Mouse (Mus musculus): ENCODE measurements around the gene Thap11.
A peak's percentile ranks its signal among the peaks of the same experiment; 100 is the strongest.
"Not testable (repeated sequence)": the region's sequence is repeated elsewhere in the genome, so short reads cannot be mapped to it uniquely, and the experiment has no call there.

Thap11 gene

GRCm38 (mm10) chr8:105854715-105855216 is at the start of gene Thap11:
TSS of gene Thap11 (plus strand) at chr8:105855132.
- peak; percentile 96 to 97 for DNase-seq

DNA sequence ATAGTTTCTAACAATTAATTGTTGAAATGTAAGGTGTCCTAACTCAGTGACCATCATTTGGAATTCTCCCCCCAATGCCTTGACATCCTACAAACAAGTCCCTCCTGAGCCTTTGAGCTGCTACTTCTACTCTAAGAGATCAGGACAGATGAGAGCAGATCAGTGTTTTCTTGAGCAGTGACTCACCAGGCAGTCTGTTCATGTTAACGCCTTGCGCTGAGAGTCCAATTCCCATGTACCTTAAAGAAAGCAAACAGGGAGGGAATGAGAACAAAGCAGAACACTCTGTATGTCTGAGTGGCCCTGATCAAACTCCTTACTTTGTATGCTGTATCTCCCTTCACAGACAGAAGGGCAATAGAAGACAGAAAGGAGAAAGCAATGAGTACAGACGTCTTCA is 49.6 kb upstream of the Thap11 start:
- DNase-seq: no peak

DNA sequence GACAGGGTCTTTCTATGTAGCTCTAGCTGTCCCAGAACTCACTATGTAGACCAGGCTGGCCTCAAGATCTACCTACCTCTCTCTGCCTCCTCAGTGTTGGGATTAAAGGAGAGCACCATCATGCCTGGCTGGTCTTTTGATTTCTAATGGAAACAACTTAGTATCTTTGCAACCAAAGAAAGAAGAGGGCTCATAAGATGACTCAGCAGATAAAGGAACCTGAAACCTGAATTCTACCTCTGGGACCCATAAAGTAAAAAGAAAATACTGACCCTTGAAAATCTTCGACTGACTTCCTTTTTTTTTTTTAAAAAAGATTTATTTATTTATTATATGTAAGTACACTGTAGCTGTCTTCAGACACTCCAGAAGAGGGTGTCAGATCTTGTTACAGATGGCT is 49.0 kb upstream of the Thap11 start:
- DNase-seq: no peak

DNA sequence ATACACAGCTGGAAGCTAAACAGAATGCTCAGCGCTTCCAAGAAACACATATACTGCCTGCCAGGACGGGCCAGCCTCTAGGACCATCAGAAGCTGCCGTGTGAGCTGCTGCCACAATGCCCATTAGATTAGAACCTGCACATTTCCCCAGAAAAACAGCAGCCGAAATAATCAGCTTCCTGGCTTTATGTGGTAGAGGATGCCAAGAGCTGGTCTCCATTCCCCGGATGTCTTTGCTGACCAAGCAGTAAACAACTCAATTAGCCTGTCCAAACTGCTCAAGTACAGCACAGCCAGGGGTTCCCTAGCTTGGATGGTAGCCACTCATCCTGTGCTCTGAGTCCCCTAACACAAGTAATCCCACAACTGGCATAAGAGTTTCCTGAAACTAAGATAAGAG is 47.2 kb upstream of the Thap11 start:
- peak; percentile 20 to 25 for DNase-seq

GRCm38 (mm10) chr8:105808480-105808879 is 46.5 kb upstream of the Thap11 start:
- DNase-seq: no peak

DNA sequence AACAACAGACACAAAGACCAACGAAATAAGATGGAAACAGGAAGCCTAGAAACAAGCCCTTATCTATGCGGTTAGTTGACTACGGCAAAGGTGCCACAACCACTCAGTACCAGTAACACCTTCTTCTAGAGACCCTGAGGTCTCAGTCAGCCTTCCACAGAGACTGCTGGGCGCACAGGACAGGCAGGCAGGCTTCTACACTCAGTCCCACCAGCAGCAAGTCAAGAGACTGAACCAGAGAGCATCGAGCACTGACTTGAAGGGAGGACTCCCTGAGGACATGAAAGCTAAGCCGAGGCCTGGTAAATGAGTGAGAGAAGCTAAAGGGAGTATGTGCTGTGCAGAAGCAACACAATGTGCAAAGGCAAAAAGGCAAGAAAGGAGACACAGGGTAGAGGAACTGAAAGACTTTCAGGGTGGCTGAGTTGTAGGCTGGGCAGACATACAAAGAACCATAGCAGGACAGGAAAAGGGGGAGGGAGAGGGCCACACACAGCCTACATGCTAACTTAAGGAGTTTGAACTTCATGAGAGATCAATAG is 44.6 kb upstream of the Thap11 start:
- DNase-seq: no peak

- peak; percentile 29 to 31 for DNase-seq
These were observed 43.9 kb upstream of the Thap11 start for GRCm38 (mm10) chr8:105811061-105811460.

- DNase-seq: no peak
These were observed 43.4 kb upstream of the Thap11 start for GRCm38 (mm10) chr8:105811543-105811942.

- no peak for DNase-seq
These were observed 42.4 kb upstream of the Thap11 start for GRCm38 (mm10) chr8:105812511-105812910.

GRCm38 (mm10) chr8:105813241-105813640 is 41.7 kb upstream of the Thap11 start:
- no peak for DNase-seq

- DNase-seq: no peak
These were observed 35.3 kb upstream of the Thap11 start for GRCm38 (mm10) chr8:105819659-105820058.

DNA sequence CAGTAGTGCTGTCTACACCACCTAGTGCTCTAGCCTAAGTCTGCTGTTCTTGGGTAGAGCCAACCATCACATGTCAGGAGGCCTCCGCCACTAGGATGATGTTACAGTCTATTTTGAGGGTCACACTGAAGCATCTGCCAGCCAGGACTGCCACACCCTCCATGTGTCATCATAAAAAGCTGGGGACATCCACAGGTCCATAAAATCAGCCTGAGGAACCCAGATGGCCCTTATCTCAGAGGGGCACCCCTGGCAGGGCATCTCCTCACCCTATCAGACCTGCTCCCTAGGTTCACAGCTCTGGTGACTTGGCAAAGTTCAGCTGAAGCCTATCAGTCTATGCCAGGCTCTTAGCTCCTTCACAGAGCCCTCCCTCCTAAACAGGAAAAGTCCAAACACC is 34.0 kb upstream of the Thap11 start:
- DNase-seq: no peak

GRCm38 (mm10) chr8:105825506-105825905 is 29.4 kb upstream of the Thap11 start:
- DNase-seq: no peak

GRCm38 (mm10) chr8:105826379-105826778 is 28.6 kb upstream of the Thap11 start:
- DNase-seq: no peak

GRCm38 (mm10) chr8:105826861-105827848 is 27.8 kb upstream of the Thap11 start, which contains the start of the genes Ranbp10 and Tsnaxip1:
TSS of gene Ranbp10 (minus strand) at chr8:105827350.
TSS of gene Tsnaxip1 (plus strand) at chr8:105827731.
- DNase-seq: peak; percentile 97 to 98

DNA sequence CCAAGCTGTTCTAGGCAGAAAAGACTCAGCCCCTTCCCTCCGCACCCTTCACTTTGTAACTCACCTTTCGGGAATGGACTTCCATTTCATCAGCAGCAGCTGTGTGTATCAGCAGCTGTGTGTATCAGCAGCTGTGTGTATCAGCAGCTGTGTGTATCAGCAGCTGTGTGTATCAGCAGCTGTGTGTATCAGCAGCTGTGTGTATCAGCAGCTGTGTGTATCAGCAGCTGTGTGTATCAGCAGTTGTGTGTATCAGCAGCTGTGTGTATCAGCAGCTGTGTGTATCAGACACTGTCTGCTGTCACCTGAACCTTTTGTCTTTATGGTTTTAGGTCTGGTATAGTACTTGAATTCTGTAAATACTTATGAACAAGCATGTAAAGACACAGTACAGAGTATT is 21.2 kb upstream of the Thap11 start:
- DNase-seq: not testable (repeated sequence)

GRCm38 (mm10) chr8:105835318-105835717 is 19.6 kb upstream of the Thap11 start:
- peak; percentile 73 to 75 for DNase-seq

DNA sequence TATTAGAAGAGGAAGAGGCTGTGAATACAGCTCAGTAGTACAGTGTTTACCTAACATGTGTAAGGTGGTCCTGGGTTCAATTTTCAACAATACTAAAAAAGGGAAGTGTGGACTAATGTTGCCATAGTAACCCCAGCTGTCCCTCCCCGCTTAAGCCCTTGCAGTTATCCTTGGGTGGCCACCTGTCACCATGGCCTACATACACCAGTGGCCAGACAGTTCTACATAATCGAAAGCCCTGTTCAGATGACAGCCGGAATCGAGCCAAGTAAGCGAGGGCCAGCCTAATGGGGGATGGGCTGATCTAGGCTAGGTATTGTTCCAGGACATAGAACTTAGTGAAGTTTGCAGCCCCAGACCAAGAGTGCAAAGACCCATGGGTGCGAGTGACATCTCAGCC is 17.9 kb upstream of the Thap11 start:
- DNase-seq: peak; percentile 36 to 42

DNA sequence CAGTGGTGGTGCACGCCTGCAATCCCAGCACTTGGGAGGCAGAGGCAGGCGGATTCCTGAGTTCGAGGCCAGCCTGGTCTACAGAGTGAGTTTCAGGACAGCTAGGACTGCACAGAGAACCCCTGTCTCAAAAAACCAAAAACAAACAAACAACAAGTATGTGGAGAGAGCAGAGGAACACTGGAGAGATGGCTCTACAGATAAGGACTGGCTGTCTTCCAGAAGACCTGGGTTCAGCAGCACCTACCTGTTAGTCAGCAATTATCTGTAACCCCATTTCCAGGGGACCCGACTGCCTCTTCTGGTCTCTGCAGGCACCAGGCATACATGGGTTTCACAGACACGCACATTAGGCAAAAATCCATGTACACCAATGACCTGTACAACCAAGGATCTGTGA is 15.7 kb upstream of the Thap11 start:
- no peak for DNase-seq

- DNase-seq: no peak
These were observed 8.3 kb upstream of the Thap11 start for GRCm38 (mm10) chr8:105846678-105847077.

DNA sequence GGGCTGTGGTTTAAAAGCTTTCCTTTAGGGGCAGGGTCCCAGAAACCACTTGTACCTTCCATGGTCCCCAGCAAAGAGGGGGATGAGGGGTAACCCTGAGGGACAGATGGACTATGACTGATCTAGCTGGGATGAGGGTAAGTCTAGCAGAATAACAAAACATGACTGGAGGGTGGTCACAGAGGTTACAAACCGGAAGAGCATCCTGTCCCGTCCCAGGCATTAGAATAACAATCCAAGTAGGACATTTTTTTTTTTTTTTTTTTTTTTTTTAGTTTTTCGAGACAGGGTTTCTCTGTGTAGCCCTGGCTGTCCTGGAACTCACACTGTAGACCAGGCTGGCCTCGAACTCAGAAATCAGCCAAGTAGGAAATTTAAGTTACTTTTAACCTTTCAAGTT is 4.9 kb upstream of the Thap11 start:
- no peak for DNase-seq

GRCm38 (mm10) chr8:105850611-105851010 is 4.3 kb upstream of the Thap11 start:
- DNase-seq: no peak

DNA sequence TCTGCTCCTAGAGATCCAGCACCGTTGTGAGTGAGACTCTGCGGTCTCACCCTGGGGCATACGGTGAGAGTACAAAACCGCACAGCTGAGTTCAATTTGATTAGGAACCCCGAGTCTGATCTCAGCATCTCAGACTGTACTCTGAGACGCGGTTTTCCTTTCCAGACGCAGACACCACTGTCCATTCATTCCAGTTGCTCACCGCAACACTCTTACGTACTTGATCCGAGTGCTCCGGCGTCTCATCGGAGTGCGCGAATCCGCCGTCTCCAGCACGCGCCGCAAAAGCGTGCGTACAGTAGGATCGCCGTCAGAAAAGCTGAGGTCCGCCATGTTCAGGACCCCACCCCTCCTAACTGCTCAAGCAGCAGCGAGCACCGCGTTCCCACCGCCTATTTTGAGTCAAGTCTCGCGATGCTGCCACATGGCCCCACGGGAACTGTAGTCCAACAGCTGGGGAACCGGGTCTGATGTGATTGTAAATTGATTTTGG is 3.2 kb upstream of the Thap11 start:
- DNase-seq: peak; percentile 95 to 97

Measured in cerebellum, postnatal 10 days (tissue).